Mouse (Mus musculus) left cerebral cortex, postnatal 25 days (tissue): ENCODE results near the gene Ccnb1. TPM values are rescaled to one million over a fixed set of nuclear protein-coding genes. Genes with fewer than 3 reads are reported as not detected.
"Not testable (repeated sequence)": the region's sequence is repeated elsewhere in the genome, so short reads cannot be mapped to it uniquely, and the experiment has no call there.

ENCODE experiments used
- DNase-seq, 2 experiments: peaks; one replicate each; pipeline ENCODE4 v3.0.0; 2022; ENCODE audit warnings: low spot score in 2 of 2, mixed read lengths in 1 of 2
- intact Hi-C: fragments of 180-260 bp; cut with DNase I; formaldehyde crosslinking; loops from one replicate; pipeline ENCODE4 v1.15.1; 2025
- total RNA-seq, 2 experiments: library from RNA; stranded (reverse); gene quantifications; 2 replicates each; pipeline ENCODE4 v1.2.3; 2021

Gene Ccnb1
- total RNA-seq, 2 experiments from 2014 or later = 1.7 to 1.8 TPM

DNA sequence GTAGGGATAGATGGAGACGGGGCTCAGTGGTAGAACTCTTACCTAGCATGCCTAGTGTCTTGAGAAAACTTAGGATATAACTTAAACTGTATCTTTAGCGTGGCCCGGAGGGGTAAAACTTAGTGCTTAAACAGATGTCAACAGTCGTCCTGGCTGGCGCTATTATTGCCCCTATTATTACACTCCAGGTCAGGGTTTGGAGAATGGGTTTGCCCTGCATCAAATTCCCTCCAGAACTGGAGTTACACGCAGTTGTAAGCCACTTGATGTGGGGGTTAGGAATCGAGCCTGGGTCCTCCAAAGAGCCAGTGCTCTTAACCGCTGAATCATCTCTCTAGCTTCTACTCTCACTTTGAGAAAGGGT, 10.3 kb downstream of the Ccnb1 start:
- no peak for DNase-seq
- intact Hi-C loops = no loop called here

DNA sequence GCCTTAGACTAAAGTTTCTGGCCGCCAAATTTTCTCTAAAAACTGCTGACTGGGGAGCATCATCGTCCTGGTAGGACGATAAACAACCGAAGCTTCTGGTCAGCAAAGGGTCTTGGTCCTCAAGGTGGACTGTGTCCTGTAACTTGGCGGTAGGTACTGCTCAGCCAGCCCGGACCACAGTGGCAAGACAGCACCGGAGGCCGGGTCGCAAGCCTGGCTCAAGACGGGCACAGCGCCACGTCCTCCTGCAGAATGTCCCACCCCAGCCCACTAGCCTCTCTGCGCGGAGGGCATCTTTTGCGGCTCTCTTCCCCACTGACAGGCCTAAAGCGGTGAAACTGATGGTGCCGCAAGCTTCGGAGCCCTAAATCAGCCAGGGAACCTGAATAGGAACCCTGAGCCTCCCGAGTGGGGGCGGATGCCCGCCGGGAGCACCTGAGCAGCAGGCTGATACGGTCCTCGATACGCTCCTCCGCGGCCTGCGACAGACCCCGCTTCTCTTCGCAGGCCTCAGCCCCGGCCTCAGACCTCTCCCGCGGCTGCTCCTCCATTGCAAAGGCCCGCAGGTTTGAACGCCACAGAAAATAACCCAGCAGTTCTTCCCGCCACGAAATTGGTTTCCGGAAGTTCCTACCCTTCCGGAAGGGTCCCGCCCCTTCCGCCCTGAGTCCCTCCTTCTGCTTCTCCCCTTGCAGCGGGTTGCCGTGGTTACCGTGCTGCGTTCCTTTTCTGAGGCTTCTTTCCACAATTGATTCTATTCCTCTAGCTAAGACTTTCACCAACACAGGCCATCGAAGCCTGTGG, 10.9 kb downstream of the Ccnb1 start, which contains the start of gene Cenph:
TSS of gene Cenph (minus strand) at position 648 of the 804 bp plus-strand sequence.
- intact Hi-C loops = no loop called here
- DNase-seq = peak; percentile 78 to 87

DNA sequence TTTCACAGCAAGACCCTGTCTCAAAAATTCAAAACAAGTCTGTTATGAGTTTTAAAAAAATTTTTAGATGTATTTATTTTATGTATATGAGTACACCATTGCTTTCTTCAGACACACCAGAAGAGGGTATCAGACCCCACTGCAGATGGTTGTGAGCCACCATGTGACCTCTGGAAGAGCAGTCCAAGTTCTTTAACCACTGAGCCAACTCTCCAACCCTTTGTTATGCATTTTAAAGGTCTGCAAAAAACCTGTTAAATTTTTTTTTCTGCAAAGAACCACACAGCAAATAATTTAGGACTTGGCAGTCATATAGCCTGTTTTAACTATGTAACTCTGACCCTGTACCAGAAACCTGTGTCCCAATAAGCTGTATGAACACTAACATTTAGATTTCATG, 11.7 kb downstream of the Ccnb1 start:
- no peak for DNase-seq
- intact Hi-C loops = no loop called here

DNA sequence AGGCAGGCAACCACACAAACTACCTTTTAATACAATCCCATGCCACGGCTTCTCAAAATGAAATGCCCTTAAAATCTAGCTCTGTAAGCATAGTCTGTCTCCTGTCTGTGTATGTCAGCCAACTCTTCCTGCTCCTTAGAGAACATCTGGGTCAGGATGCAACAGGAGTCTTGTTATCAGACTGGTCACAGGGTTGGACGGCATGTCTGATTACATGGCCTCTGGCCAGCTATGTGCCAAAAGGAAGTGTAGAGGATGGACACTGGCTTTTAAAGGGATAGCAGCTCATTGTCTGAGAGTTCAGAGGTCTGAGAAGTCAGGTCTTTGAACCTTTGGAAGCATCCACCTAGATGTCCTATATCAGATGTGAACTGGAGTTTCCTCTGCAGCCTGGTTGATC, 31.0 kb downstream of the Ccnb1 start:
- intact Hi-C loops = no loop called here
- DNase-seq = no peak

DNA sequence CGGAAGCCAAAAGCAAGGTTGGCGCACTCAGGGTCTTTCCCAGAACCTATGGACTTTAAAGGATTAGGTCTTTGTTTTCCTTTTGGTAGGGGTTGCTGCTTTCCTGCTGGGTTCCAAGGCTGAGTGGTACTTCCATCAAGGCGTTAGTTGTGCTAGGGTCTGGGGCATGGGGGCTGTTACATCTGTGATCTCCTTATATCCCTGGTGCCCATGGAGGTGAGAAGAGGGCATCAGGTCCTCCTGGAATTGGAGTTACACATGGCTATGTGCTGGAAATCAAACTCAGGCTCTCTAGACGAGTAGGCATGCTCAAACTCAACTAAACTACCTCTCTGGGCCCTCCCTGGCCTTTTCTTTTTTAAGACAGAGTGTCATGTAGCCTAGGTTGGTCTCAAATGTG, 32.2 kb downstream of the Ccnb1 start:
- DNase-seq = no peak
- intact Hi-C loops = no loop called here

DNA sequence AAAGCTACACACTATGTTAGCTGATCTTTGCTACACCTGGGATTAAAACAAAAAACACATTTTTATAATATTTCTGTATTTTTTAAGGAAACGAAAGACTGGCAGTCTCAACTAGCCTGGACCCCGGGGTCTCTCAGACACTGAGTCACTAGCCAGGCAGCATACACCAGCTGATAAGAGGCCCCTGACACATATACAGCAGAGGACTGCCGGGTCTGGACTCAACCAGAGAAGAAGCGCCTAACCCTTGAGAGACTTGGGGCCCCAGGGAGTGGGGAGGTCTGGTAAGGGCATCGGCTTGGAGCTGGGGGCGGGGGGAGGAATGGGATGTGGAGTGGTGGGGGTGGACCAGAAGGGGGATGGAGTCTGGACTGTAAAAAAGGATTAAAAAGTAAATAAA, 33.4 kb downstream of the Ccnb1 start:
- DNase-seq = no peak
- intact Hi-C loops = no loop called here

DNA sequence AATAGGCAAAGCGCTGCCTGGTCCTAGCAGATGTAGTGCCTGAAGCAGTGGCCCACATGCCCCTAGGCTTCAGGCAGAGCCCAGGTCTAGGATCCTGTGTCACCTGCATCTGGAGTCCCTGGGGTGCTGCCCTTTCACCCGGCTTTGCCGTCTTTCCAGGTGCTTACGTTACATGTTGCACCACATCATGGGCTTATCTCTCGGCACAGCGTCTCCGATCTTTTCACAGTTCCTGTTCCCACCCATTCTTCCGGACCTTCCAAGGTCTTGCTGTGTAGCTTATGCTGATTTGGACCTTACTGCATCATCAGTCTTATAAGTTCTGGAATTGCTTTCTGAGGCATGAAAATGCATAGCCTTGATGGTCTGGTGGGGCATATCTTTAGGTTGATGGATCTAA, 33.8 kb downstream of the Ccnb1 start:
- DNase-seq = no peak
- intact Hi-C loops = no loop called here

DNA sequence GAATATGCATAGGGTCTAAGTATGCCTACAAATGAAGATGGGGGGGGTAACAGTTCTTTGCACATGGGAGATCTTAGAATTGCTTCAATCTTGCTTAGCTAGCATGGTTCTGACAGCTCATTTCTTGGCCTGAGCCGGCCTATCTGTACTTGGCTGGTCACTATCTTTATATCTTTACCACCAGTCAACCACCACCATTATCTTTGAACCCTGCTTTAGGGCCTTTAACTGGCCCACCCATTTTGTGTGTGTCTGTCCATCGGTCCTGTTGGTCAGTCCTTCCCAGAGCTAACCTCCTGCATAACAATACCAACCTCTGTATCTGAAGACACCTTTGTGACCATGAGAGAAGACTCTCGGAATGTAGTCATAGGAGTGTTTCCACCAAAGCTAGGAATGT, 35.0 kb downstream of the Ccnb1 start:
- intact Hi-C loops = no loop called here
- no peak for DNase-seq

DNA sequence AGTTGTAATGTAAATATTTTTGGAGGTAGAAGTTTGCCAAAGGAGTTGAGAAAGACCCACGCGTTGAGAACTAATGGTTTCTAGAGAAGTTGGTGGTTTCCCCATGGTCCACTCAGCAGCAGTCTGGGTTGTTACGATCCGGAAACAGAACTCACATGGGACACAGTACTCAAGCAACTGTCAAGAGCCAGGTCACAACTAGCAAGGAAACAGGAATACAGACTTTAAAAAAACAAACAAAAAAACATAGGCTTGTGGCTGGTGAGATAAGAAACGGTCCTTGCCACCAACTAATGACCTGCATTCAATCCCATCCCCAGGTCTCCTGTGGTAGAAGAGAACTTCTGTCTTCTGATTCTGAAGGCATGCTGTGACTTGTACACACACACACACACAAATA, 35.6 kb downstream of the Ccnb1 start:
- intact Hi-C loops = no loop called here
- DNase-seq = no peak

DNA sequence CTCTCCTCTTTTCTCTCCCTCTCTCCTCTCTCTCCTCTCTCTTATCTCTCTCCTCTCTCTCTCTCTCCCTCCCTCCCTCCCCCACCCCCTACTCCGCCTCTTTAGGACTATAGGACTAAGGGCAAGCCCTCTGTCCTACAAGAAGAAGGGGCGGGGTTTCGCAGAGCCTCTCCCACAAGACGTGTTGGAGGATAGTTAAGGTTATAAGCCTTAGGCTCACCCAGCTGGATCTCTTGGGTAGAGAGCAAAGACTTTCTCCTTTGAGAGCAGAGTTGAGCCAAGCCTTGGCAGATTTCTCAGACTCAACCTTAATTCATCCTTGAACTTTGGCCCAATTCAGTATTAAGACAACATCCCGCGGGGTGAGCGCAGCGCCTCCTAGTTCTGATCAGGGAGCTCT, 37.7 kb downstream of the Ccnb1 start:
- DNase-seq = no peak
- intact Hi-C loops = no loop called here

DNA sequence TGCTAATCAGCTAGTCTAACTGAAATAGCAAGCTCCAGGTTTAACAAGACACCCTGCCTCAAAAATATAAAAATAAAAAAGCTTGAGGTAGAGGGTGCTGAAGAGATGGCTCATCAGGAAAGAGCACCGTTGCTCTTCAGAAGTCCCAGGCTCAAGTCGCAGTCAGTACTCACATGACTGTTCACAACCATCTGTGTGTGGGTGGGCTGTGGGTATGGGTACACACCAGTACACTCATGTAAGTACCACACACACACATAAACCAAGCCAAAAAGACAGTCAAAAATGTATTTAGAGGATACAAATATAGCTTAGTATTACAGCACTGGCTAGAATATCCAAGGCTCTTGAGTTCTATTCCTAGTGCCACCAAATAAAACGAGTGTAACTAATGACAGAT, 40.3 kb downstream of the Ccnb1 start:
- DNase-seq = peak; percentile 57 to 92
- intact Hi-C loops = no loop called here

DNA sequence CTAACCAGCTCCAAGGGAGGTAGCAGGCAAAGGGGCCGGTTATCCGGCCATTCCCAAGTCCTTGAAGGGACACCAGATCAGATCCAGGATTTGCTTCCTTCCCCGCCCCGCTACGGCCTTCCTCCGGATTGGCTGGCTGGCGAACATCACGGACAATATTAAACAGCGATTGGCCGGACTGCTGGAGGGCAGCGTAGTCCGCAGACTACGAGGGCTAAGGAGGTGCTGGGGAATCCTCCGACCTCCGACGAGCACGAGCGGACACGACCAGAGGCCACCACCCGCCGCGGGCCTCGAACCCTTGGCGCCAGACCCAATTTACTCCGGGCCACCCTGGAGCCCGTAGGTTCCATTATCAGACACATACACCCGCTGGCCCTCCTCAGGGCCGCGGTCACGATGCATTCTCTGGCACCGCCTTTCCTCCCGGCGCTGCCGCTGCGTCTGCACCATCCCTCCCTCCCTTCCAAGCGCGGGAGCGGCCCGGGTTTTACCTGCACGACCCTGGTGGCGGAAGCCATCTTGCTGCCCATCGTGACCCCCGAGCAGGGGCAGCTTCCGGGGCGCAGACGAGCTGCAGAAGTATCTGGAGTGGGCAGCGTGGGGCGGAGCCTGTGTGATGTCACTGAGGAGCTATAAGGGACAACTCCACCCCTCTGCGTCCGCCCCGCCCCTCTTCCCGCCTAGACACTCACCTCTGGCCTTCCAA, 42.2 kb downstream of the Ccnb1 start, which contains the start of gene Mrps36:
TSS of gene Mrps36 (minus strand) at position 624 of the 709 bp plus-strand sequence.
- intact Hi-C loops = loop anchor here (5.0 kb wide), 1 partner anchor 88 kb away; the partner anchor contains the start of gene Slc30a5
- DNase-seq = peak; percentile 90 to 96

DNA sequence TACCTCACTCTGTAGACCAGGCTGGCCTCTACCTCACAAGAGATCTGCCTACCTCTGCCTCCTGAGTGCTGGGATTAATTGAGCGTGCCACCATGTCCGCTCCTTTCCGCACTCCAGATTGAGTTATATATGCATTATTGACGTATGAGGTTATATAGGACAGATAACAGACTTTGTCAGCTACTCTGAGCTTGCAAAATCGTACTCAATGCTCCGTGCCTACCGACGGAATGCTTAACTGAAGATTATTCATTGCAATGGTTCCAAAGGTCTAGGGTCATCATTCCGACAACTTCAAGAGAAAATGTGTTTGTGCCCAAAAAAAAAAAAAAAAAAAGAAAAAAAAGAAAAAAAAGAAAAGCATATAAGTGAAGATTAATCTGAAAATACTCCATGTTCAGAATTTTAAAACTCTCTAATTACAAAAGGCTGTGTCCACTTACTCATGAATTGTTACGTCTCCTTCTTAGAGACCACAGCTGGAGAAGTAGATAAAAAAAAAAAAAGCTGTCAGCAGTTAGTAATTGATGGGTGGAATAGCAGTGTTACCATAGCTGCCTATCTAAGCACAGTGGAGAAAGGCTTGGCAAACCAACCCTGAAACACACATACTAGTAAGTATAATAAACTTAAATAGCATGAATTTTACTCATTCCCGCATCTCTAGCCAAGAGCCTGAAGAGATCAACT, 42.9 kb downstream of the Ccnb1 start:
- no peak for DNase-seq
- intact Hi-C loops = loop anchor here (5.0 kb wide), 1 partner anchor 89 kb away; the partner anchor contains the start of gene Slc30a5

DNA sequence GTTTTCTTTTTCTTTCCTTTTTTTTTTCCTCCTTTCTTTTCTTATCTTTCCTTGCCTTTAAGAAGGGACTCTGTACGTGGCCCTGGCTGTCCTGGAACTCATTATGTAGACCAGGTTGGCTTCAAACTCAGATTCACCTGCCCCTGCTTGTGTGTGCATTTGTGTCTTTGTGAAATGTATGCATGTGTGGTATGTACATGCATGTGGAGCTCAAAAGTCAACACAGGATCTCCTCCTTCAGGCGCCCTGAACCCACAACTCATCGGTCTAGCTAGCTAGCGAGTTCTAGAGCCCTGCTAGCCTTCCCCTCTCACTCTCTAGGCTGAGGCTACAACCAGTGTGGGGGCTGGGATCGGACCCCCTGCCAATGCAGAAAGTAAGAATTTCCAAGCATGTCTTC, 43.5 kb downstream of the Ccnb1 start:
- DNase-seq = no peak
- intact Hi-C loops = loop anchor here (5.0 kb wide), 1 partner anchor 89 kb away; the partner anchor contains the start of gene Slc30a5

DNA sequence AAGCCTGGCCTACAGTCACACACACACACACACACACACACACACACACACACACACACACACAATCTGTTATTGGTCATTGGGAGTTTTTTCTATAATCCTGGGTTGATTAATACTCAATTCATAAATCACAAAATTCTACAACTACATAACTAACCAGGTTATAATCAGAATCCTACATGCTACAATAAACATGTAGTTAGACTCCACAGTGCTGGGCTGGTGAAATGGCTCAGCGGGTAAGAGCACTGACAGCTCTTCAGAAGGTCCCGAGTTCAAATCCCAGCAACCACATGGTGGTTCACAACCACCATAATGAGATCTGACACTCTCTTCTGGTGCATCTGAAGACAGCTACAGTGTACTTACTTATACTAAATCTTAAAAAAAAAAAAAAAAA, 53.6 kb downstream of the Ccnb1 start:
- DNase-seq = no peak
- intact Hi-C loops = no loop called here

DNA sequence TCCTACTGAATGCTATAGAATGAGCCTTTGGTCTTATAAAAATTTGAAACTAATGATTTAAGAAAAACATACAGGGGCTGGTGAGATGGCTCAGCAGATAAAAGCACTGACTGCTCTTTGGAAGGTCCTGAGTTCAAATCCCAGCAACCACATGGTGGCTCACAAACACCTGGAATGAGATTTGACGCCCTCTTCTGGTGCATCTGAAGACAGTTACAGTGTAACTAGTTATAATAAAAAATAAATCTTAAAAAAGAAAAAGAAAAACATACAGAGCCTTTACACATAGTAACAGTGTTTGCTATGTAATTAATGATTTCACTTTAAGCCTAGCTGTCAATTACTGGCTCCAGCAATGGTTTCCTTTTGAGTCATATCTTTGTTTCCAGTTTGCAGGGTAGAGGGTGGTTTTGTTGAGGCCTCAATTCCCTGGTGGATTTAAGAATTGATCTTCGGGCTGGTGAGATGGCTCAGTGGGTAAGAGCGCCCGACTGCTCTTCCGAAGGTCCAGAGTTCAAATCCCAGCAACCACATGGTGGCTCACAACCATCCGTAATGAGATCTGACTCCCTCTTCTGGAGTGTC, 54.8 kb downstream of the Ccnb1 start:
- not testable (repeated sequence) for DNase-seq
- intact Hi-C loops = loop anchor here (2.0 kb wide), 1 partner anchor 81 kb away; the partner anchor contains the start of genes Ak6, Rad17 and Taf9

DNA sequence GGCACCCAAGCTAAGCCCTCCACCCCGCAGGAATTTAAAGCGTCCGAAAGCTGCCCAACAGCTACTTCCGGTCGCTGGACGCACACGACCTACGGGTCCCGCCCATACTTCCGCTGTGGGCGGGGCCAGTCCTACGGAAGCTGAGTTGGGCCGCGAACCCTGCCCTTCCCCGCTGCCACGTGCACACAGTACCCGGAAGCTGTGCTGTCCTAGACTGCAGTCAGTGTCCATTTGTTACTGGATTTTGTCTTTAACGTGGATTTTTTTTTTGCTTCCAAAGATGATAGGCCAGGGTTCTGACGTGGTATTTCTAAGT, 55.6 kb downstream of the Ccnb1 start, which contains the start of gene Cdk7:
TSS of gene Cdk7 (minus strand) at position 79 of the 316 bp plus-strand sequence.
- peak; percentile 94 to 96 for DNase-seq
- intact Hi-C loops = loop anchor here (2.0 kb wide), 1 partner anchor 80 kb away; the partner anchor contains the start of genes Ak6, Rad17 and Taf9

DNA sequence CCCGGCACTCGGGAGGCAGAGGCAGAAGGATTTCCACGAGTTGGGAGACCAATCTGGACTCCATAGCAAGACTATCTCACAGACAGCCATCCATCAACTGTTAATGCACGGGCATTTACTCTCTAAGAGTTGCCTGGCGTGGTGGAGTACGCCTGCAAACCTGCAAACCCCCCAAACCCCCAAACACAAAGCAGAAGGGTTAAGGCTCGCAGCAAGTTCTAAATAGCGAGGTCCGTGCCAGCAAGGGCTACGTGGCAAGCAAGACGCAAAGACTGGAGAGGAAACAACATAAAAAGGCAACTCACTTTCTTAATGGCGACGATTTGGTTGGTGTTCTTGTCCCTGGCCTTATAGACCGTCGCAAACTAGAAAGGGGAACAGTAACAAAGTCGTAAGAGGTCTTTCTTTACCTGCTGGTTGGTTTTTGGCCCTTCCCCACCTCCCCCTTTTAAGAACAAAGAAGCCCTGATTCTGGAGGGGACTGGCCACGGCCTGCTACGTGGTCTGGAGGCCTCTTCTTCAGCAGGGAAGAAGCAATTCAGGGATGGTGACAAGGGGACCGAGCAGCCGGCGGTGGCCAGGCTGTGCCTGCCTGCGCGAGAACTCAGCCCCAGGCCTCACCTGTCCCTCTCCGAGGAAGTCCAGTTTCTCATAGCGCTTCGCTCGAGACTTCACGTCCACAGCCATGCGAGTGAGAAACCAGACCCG, 56.1 kb downstream of the Ccnb1 start:
- DNase-seq = no peak
- intact Hi-C loops = loop anchor here (2.0 kb wide), 1 partner anchor 80 kb away; the partner anchor contains the start of genes Ak6, Rad17 and Taf9
